Mouse (Mus musculus): ENCODE results near the gene Creb3l4. TPM values are rescaled to one million over a fixed set of nuclear protein-coding genes. Genes with fewer than 3 reads are reported as not detected.

Creb3l4 gene
- total RNA-seq, 2 experiments from 2014 or later = not detected

GRCm38 (mm10) chr3:90241251-90241650, 2.1 kb downstream of the Creb3l4 start:
- DNase-seq (ENCODE audit: extremely low spot score in 1 of 2, low spot score in 1 of 2) = no peak

GRCm38 (mm10) chr3:90231507-90232333, 11.6 kb downstream of the Creb3l4 start, which contains the start of gene Jtb:
Gene Jtb, plus strand, starts transcription at chr3:90231597.
- peak; percentile 87 for DNase-seq (ENCODE audit: extremely low spot score in 1 of 2, low spot score in 1 of 2)

- DNase-seq (ENCODE audit: extremely low spot score in 1 of 2, low spot score in 1 of 2) = no peak
Measured at GRCm38 (mm10) chr3:90231075-90231474, 12.2 kb downstream of the Creb3l4 start.

DNA sequence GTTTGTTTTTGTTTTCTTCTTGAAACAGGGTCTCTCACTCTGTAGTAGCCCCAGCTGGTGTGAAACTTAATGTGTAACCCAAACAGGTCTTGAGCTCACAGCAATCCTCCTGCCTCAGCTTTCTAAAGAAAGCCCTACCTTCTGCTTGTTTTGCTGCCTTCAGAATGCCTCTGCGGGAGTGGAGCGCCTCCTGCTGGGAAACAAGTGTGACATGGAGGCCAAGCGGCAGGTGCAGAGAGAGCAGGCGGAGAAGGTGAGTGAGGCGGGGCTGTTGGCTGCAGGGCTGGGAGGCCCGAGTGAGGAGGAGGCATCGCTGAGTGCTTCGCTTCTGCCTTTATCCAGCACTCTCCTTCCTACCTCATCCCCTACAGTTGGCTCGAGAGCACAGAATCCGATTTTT, 19.0 kb downstream of the Creb3l4 start:
- DNase-seq (ENCODE audit: extremely low spot score in 1 of 2, low spot score in 1 of 2) = no peak

DNA sequence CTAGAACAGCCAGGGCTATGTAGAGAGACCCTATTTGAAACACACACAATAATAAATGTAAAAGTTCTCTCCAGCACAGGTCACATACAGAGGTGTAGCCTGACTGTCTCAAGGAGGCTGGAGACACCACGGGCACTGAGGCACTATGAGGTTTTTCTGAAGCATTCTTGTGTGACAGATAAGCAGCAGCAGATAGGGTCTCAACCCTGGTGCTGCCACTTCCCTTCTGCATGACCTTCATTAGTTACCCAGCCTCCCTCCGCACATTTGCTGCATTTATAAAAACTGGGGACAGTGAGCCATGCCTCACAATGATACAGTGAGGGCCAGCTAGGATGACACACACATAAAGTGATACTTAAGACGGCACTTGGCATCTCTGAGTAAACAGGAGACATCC, 20.4 kb downstream of the Creb3l4 start:
- no peak for DNase-seq (ENCODE audit: extremely low spot score in 1 of 2, low spot score in 1 of 2)

DNA sequence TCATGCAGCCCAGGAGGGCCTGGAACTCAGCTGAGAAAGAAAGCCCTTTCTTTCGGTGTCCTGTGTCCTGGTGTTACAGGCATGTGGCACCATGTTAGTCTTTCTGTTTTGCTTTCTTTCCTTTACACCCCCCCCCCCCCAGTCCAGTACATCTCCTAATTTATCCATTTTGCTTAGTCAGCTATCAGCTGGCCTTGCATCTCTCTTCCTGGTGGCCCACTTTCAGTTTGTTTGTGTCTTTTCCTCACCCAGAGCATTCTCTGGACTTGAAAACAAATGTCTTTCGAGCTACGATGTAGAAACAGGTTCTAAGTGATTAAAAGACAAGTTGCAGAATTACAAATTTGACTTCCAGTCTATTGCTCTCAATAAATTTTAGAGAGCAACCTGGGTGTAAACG, 20.9 kb downstream of the Creb3l4 start:
- DNase-seq (ENCODE audit: extremely low spot score in 1 of 2, low spot score in 1 of 2) = no peak

- no peak for DNase-seq (ENCODE audit: extremely low spot score in 1 of 2, low spot score in 1 of 2)
Measured at GRCm38 (mm10) chr3:90221123-90221522, 22.2 kb downstream of the Creb3l4 start.

- DNase-seq (ENCODE audit: extremely low spot score in 1 of 2, low spot score in 1 of 2) = peak; percentile 18 to 35
Measured at GRCm38 (mm10) chr3:90220531-90220951, 22.8 kb downstream of the Creb3l4 start.

DNA sequence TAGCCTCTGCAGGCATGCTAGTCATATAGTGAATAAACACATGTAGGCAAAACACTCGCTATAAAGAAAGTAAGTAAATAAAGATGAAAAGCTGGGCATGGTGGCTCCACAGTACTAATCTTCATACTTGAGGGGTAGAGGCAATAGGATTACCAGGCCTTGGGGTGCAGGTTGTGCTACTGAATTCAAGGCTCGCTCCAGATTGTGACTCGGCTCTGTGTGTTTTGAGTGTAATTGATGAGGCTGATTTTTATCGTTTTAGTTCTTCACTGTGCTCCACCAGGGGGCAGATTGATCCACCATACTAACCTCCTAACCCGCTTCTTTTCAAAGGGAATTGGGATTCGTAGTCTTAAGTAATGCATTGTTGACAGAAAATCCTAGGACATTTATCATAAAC, 23.2 kb downstream of the Creb3l4 start:
- peak; percentile 15 to 65 for DNase-seq (ENCODE audit: extremely low spot score in 1 of 2, low spot score in 1 of 2)

DNA sequence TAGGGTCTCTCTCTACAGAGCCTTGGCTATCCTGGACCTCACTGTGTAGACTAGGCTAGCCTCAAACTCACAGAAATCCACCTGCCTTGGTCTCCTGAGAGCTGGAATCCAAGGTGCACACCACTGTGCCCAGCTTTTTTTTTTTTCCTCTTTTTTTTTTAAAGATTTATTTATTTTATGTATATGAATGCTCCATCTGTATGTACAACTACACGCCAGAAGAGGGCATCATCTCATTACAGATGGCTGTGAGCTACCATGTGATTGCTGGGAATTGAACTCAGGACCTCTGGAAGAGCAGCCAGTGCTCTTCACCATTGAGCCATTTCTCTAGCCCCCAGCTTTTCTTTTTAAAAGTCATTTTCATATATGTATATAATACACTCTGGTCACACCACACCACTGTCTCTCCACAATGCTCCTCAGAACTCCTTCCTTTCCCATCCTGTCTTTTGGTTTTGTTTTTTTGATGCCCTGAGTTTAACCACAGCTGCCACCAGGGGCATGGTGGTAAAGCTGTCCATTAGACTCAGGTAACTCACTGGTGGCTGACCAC, 27.4 kb downstream of the Creb3l4 start:
- DNase-seq (ENCODE audit: extremely low spot score in 1 of 2, low spot score in 1 of 2) = no peak

DNA sequence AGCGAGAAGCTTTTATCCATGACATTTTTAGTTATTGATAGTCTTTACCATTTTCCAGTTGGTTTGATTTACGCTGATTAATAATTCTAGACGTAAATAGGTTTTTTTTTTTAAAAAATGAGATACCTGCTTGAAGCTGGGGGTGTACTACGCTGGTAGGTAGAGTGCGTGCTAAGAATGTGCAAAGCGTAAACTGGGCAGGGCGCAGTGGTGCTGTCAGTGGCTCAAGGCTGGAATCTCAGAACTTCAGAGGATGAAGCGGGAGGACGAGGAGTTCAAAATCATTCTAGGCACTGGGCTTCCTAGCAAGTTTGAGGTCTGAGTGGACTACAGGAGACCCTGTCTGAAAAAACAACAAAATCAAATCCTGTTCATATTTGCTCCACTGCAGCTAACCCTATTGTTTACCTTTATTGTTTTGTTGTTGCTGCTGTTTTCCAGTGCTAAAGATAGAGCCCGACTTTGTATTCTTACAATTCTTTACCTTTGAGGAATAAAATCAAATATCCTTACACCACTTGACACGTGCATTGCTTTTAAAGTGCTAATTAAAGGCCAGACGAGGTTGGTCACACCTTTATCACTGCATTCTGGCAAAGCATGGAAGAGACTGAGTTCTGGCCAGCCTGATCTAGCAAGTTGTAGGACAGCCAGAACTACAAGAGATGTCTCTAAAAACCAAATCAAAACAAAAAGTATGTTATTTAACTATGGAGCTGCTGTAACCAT, 29.2 kb downstream of the Creb3l4 start:
- no peak for DNase-seq (ENCODE audit: extremely low spot score in 1 of 2, low spot score in 1 of 2)

DNA sequence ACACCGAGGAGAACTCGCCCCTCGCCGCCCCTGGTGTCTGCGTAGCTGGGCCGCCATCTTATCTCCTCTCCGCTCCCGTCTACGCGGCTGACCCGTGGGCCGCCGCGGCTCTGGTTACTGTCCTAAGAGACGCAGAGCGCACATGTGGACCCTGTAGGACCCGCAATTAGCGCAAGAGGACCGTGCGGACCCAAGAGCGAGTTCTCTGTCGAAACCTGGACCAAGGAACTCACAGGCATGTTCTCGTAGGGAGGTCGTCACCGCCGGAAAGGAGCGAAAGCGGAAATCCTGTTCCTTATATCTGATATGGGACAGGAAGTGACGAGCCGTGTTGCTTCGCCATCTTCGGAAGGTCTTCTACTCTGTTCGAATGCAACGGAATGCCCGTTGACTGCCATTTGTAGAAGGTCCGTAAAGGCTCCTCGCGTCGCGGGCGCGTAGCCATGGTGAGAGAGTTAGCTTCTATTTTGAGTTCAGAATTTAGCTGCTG, 29.9 kb downstream of the Creb3l4 start, which contains the start of the genes Rps27 and Rab13:
Rps27 (minus strand) TSS at position 275 of the 490 bp plus-strand sequence.
Rab13 (plus strand) TSS at position 319 of the 490 bp plus-strand sequence.
- peak; percentile 77 to 86 for DNase-seq (ENCODE audit: extremely low spot score in 1 of 2, low spot score in 1 of 2)

- no peak for DNase-seq (ENCODE audit: extremely low spot score in 1 of 2, low spot score in 1 of 2)
Measured at GRCm38 (mm10) chr3:90212723-90213122, 30.6 kb downstream of the Creb3l4 start.

DNA sequence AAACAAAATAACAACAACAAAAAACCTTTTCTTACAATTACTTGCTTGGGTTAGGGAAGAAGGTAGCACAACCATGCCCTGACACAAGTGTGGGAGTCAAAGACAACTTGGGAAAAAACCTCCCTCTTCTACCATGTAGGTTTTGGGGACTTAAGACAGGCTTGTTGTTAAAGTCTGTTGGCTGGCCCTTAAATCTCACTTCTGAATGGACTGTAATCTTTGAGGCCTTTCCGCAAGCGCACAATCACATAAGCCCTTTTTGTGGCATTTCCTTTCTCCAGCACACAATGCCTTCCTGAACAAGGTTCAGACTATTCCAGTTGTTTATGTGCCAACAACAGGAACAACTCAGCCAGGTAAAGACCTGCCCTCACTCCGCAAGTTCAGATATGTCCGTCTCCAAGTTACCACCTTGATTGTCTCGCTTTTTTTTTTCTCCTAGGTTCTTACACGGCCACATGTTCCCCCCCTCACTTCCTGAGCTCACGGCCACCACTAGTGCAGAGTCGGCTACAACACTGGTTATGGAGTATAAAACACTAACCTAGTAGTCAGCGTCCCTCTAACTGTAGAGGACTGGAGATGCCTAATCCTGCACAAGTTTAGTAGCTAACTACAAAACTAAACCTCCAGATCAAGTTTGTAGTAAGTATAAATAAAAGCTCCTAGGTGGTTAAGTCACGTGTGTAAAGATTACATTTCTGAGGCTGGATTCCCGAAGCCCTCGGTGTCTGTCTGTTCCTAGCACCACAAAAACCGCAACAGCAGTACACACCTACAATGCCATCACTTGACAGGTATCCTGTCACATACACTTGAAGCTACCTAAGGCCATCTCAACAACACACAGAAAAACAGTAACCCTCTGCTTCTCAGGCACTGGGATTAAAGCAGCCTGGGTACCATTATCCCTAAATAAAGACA, 31.6 kb downstream of the Creb3l4 start:
- DNase-seq (ENCODE audit: extremely low spot score in 1 of 2, low spot score in 1 of 2) = no peak

DNA sequence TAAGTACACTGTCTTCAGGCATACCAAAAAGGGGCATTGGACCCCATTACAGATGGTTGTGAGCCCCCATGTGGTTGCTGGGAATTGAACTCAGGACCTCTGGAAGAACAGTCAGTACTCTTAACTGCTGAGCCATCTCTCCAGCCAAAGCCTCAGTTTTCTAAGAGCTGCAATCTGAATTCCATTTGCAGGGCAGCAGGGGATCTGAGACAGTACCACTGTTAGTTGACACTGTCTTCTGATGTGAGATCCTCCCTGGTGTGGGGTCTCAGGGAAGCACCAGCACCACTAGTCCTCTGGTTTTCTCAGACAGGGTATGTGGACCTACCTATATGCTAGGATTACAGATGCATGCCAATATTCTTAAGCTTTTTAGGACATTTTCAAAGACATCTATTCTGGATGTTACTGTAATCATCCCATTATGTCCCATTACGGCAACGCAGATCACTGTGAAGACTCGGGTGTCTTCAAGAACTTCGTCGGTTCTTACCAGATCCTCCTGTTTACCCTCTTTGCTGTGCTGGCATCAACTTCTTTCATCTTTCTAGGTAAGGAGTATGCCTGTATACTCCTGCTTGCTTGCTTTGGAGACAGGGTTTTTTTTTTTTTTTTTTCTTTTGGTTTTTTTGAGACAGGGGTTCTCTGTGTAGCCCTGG, 33.3 kb downstream of the Creb3l4 start:
- DNase-seq (ENCODE audit: extremely low spot score in 1 of 2, low spot score in 1 of 2) = no peak

- DNase-seq (ENCODE audit: extremely low spot score in 1 of 2, low spot score in 1 of 2) = no peak
Measured at GRCm38 (mm10) chr3:90208662-90209061, 34.6 kb downstream of the Creb3l4 start.

GRCm38 (mm10) chr3:90204582-90204981, 38.7 kb downstream of the Creb3l4 start:
- DNase-seq (ENCODE audit: extremely low spot score in 1 of 2, low spot score in 1 of 2) = no peak

- no peak for DNase-seq (ENCODE audit: extremely low spot score in 1 of 2, low spot score in 1 of 2)
Measured at GRCm38 (mm10) chr3:90203619-90204018, 39.7 kb downstream of the Creb3l4 start.

GRCm38 (mm10) chr3:90202884-90203283, 40.4 kb downstream of the Creb3l4 start:
- no peak for DNase-seq (ENCODE audit: extremely low spot score in 1 of 2, low spot score in 1 of 2)

Measured in layer of hippocampus, postnatal 25 days (tissue).